Mouse (Mus musculus) heart, postnatal 10 days (tissue): ENCODE measurements around the gene Exoc6. TPM values are rescaled to one million over a fixed set of nuclear protein-coding genes. Genes with fewer than 3 reads are reported as not detected.

Experiments
- DNase-seq, 2 experiments: peaks; one replicate each; pipeline ENCODE4 v3.0.0; 2021
- intact Hi-C: fragments of 180-260 bp; cut with DNase I; formaldehyde crosslinking; loops from one replicate; pipeline ENCODE4 v1.15.1; 2025
- total RNA-seq, 2 experiments: library from RNA; stranded (reverse); gene quantifications; 2 replicates each; pipeline ENCODE4 v1.2.3; 2021

The Exoc6 gene
- total RNA-seq, 2 experiments from 2014 or later = 28.0 to 29.4 TPM

- intact Hi-C loops = no loop called here
Observed at GRCm38 (mm10) chr19:37714681-37715080, 164.5 kb downstream of the Exoc6 start.

GRCm38 (mm10) chr19:37715980-37716379 lies 165.8 kb downstream of the Exoc6 start:
- no peak for DNase-seq
- intact Hi-C loops = no loop called here

More at GRCm38 (mm10) chr19:37714681-37715080, 164.5 kb downstream of the Exoc6 start:
- DNase-seq = no peak

GRCm38 (mm10) chr19:37716524-37717175 lies 166.4 kb downstream of the Exoc6 start:
- intact Hi-C loops = no loop called here
- no peak for DNase-seq

DNA sequence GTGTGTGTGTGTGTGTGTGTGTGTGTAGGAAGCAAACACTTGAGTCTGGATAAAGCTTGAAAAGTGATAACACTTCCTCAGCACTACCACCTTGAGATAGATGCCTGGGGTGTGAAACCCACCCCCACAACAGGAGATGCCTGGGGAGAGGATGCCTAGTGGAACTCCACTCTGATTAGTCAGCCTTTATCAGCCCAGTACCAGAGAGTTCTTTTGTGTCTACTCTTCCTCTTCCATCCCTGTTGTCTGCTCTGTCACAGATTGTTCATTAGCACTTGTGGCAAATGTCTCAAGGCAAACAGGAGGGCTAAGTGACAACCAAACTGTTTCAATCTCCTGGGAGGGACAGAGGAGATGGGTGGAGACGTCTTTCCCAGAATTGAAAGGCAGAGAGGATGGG lies 168.9 kb downstream of the Exoc6 start:
- intact Hi-C loops = no loop called here

GRCm38 (mm10) chr19:37724591-37724990 lies 174.4 kb downstream of the Exoc6 start:
- DNase-seq = no peak
- intact Hi-C loops = no loop called here

More for the DNA sequence above, 168.9 kb downstream of the Exoc6 start:
- no peak for DNase-seq

DNA sequence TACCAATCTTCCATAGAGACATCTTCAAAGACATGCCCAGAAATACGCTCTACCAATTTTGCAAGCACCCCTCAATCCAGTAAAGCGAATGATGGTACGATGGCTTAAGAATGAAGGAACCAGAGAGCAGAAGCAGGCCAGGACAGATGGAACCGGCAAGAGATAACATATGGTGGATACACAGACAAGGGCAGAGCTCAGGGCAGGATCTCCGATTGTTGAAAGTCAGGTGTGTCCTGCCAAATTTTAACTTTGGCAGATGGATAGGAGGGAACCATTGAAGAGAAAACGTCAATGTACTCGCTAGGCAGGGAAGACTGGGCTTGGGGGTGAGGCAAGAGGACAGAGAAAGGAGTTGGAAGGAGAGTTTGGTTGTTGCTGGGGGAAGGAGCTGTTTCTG lies 176.4 kb downstream of the Exoc6 start:
- intact Hi-C loops = no loop called here
- no peak for DNase-seq

- DNase-seq = no peak
- intact Hi-C loops = no loop called here
Observed at GRCm38 (mm10) chr19:37727366-37727765, 177.1 kb downstream of the Exoc6 start.

Other genes with a start within 250 kb of the Exoc6 start
- 100 to 1,000 TPM; 109 to 147 TPM for gene Ide, start 212.6 kb upstream of the Exoc6 start, total RNA-seq
- 10 to 100 TPM; 11.5 to 11.8 TPM for gene Kif11, start 174.0 kb upstream of the Exoc6 start, total RNA-seq
- gene Hhex, start 115.6 kb upstream of the Exoc6 start, total RNA-seq = 1 to 10 TPM; 6.9 to 9.6 TPM
- gene Cyp26c1, start 135.2 kb downstream of the Exoc6 start, total RNA-seq = not detected
- gene Cyp26a1, start 147.4 kb downstream of the Exoc6 start, total RNA-seq = under 1 TPM; 0.43 to 0.62 TPM